Mouse (Mus musculus): ENCODE measurements around the gene Il22.
"Not testable (repeated sequence)": the region's sequence is repeated elsewhere in the genome, so short reads cannot be mapped to it uniquely, and the experiment has no call there.

Il22 gene

GRCm38 (mm10) chr10:118204642-118205041 is at the start of gene Il22:
TSS of gene Il22 (plus strand) at chr10:118204942.
- TF ChIP-seq GATA4 (IDR thresholded peaks at IDR 0.05; ENCODE audit: insufficient replicate concordance, low read length): no peak

GRCm38 (mm10) chr10:118155932-118156331 is 48.8 kb upstream of the Il22 start:
- TF ChIP-seq GATA4 (IDR thresholded peaks at IDR 0.05; ENCODE audit: insufficient replicate concordance, low read length): no peak

GRCm38 (mm10) chr10:118161131-118161530 is 43.6 kb upstream of the Il22 start:
- no peak for TF ChIP-seq GATA4 (IDR thresholded peaks at IDR 0.05; ENCODE audit: insufficient replicate concordance, low read length)

GRCm38 (mm10) chr10:118169212-118169611 is 35.5 kb upstream of the Il22 start:
- TF ChIP-seq GATA4 (IDR thresholded peaks at IDR 0.05; ENCODE audit: insufficient replicate concordance, low read length): no peak

- no peak for TF ChIP-seq GATA4 (IDR thresholded peaks at IDR 0.05; ENCODE audit: insufficient replicate concordance, low read length)
These were observed 32.3 kb upstream of the Il22 start for GRCm38 (mm10) chr10:118172416-118172815.

- TF ChIP-seq GATA4 (IDR thresholded peaks at IDR 0.05; ENCODE audit: insufficient replicate concordance, low read length): no peak
These were observed 31.9 kb upstream of the Il22 start for GRCm38 (mm10) chr10:118172876-118173275.

- TF ChIP-seq GATA4 (IDR thresholded peaks at IDR 0.05; ENCODE audit: insufficient replicate concordance, low read length): no peak
These were observed 26.0 kb upstream of the Il22 start for GRCm38 (mm10) chr10:118178735-118179151.

- TF ChIP-seq GATA4 (IDR thresholded peaks at IDR 0.05; ENCODE audit: insufficient replicate concordance, low read length): no peak
These were observed 25.5 kb upstream of the Il22 start for GRCm38 (mm10) chr10:118179265-118179664.

- TF ChIP-seq GATA4 (IDR thresholded peaks at IDR 0.05; ENCODE audit: insufficient replicate concordance, low read length): not testable (repeated sequence)
These were observed 35.9 kb downstream of the Il22 start, which contains the start of gene Gm32717 for GRCm38 (mm10) chr10:118240680-118241079. TSS of gene Gm32717 (minus strand) at chr10:118240780.

- TF ChIP-seq GATA4 (IDR thresholded peaks at IDR 0.05; ENCODE audit: insufficient replicate concordance, low read length): no peak
These were observed 46.1 kb downstream of the Il22 start for GRCm38 (mm10) chr10:118250852-118251295.

- not testable (repeated sequence) for TF ChIP-seq GATA4 (IDR thresholded peaks at IDR 0.05; ENCODE audit: insufficient replicate concordance, low read length)
These were observed 53.6 kb downstream of the Il22 start, which contains the start of gene Gm32802 for GRCm38 (mm10) chr10:118258388-118258787. TSS of gene Gm32802 (plus strand) at chr10:118258688.
